Mouse (Mus musculus) stomach, adult 2 months (tissue): Measurements from ENCODE around the gene Olfr145. TPM values are rescaled to one million over a fixed set of nuclear protein-coding genes. Genes with fewer than 3 reads are reported as not detected.

ENCODE experiments used
- polyA plus RNA-seq: library from polyadenylated mRNA; depleted of rRNA; stranded (reverse); fragments of >200 nt; gene quantifications from 2 replicates; pipeline ENCODE4 v1.2.3, GENCODE M21; 2012; rRNA removed

Gene Olfr145
- polyA plus RNA-seq, result not detected in 2 replicates

DNA sequence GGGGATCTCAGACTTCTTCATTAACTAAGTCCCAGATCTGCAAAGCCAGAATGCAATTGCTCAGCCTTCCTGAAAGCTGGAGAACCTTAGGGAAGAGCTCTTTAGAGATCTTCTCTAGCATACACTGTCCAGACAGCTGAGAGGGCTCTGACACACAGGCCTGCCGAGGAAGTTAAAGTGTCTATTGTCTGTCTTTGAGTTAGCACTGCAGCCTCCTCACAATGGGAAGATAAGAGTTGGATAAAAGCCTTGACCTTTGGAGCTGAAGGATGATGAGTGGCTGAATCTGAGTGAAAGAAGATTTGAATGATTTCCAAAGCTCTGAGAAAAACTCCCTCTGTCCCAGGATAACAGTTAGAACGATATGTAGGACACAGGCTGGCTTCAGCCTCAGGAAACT is at the start of gene Olfr145:
Gene Olfr145 (plus strand): TSS at position 64 of the 400 bp plus-strand sequence.

DNA sequence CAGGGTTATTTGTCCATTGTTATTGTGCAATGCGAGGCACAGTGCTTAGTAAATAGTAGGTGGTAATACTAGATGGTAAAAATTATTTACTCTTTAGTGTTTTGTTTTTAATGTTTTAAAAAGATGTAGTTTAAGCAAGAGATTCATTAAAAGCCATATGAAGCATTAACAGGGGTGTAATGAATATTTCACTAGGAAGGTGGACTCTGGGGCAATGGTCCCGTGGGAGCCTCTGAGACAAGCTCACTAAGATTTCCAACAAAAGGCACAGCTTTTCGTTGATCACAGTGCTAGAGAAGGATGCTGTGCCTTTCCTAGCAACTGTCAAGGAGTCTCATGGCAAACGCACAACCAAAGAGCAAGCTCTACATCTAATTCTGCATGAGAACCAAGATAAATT is 42.6 kb upstream of the Olfr145 start, which contains the start of gene Olfr877:
Gene Olfr877 (plus strand): TSS at position 301 of the 400 bp plus-strand sequence.

DNA sequence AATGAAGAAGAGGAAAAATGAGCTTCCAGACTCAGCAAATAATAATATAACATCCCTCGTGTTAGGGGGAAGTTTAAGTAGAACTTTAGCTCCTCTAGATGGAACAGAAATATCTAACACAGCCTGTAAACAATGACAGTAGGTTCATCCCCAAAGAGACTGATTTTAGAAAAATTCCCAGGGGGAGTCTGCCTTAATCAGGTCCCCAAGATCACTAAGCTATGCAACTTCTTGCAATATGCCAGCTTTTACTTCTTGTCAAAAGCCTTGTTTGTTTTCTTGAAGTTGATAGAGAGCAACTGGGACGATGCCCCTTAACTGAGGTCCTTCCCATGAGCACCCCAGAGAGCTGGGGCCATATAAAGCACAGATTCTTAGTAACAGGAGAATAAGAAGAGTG is 21.0 kb downstream of the Olfr145 start, which contains the start of gene Olfr878:
Gene Olfr878 (plus strand): TSS at position 301 of the 400 bp plus-strand sequence.

Other genes with a start within 250 kb of the Olfr145 start
- 24.2 and 26.7 TPM in 2 replicates for gene Tbrg1, start 239.4 kb upstream of the Olfr145 start, polyA plus RNA-seq
- not detected in 2 replicates for gene Panx3, start 227.5 kb upstream of the Olfr145 start, polyA plus RNA-seq
- gene Olfr160, start 180.5 kb upstream of the Olfr145 start, polyA plus RNA-seq, result not detected in 2 replicates
- not detected in 2 replicates for gene Olfr874, start 151.6 kb upstream of the Olfr145 start, polyA plus RNA-seq
- not detected in 2 replicates for gene Olfr875, start 124.9 kb upstream of the Olfr145 start, polyA plus RNA-seq
- gene Olfr876, start 93.7 kb upstream of the Olfr145 start, polyA plus RNA-seq, result not detected in 2 replicates
- gene Olfr877, start 42.5 kb upstream of the Olfr145 start, polyA plus RNA-seq, result not detected in 2 replicates
- not detected in 2 replicates for gene Olfr878, start 21.1 kb downstream of the Olfr145 start, polyA plus RNA-seq
- gene Olfr881, start 95.1 kb downstream of the Olfr145 start, polyA plus RNA-seq, result not detected in 2 replicates
- not detected in 2 replicates for gene Olfr883, start 129.1 kb downstream of the Olfr145 start, polyA plus RNA-seq
- not detected in 2 replicates for gene Olfr884, start 149.8 kb downstream of the Olfr145 start, polyA plus RNA-seq
- not detected in 2 replicates for gene Olfr885, start 164.6 kb downstream of the Olfr145 start, polyA plus RNA-seq
- not detected in 2 replicates for gene Olfr887, start 187.3 kb downstream of the Olfr145 start, polyA plus RNA-seq
- gene Olfr888, start 211.4 kb downstream of the Olfr145 start, polyA plus RNA-seq, result not detected in 2 replicates
- gene Olfr889, start 218.5 kb downstream of the Olfr145 start, polyA plus RNA-seq, result not detected in 2 replicates
- gene Olfr890, start 245.8 kb downstream of the Olfr145 start, polyA plus RNA-seq, result not detected in 2 replicates